ENCODE assay signal across 13 mouse cellular contexts in the genomic region with DNA sequence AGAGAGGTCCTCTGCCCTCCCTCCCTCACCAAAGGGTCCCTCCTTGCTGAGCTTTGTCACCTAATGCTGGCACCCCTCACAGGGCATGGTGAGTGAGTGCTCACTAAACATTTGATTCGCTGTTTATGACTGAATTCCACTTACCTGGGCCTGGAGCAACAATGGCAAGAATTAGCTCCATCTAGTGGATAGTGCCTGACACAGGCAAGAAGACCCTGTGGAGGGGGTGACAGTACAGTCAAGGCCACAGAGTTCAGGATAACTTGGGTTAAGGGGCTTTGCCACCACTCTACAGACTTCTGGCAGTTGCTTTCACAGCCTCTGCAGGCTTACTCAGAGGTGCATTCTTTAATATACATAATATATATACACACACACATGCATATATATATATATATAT. TPM values are rescaled to one million over a fixed set of nuclear protein-coding genes. Genes with fewer than 3 reads are reported as not detected.
DNase-seq lines count a peak whose midpoint lies in the region; ATAC-seq and TF ChIP-seq lines count a peak whose summit lies in the region.
"Had no signal": no experiment of that assay in that cellular context is flagged by ENCODE, and none has a peak within 500 bp of the region (broad histone marks: within the 10 kb centered on the region; RNA-seq: fewer than 3 reads in every experiment).

No protein-coding gene starts in this region.

- TF ChIP-seq POLR2A in cortical plate, adult 2 months (IDR thresholded peaks at IDR 0.05; ENCODE audit: extremely low read depth, insufficient read depth, low read length) = no peak

- peaks cover 9% of the 10 kb centered on the region for H3K4me1 ChIP-seq in forebrain, embryonic 12.5 days
- H3K4me1 ChIP-seq in forebrain, embryonic 11.5 days (replicated peaks; ENCODE audit: control insufficient read depth, insufficient read depth, low read length) = 0 out of 2 replicates have a peak, but pooled peaks cover 3% of the 10 kb centered on the region
- no peaks in the 10 kb centered on the region for H3K4me1 ChIP-seq in cortical plate, adult 2 months (ENCODE audit: control insufficient read depth, insufficient read depth, low read length)
- H3K4me1 ChIP-seq in hindbrain, postnatal 0 days (ENCODE audit: insufficient read depth, low read length) = no peaks in the 10 kb centered on the region

- TF ChIP-seq CTCF in cortical plate, adult 2 months (IDR thresholded peaks at IDR 0.05; ENCODE audit: extremely low read depth, insufficient read depth, low read length) = peak; percentile 21; the same call in 1 of the 2 replicates
- peak; percentile 64 for TF ChIP-seq CTCF in hindbrain, postnatal 0 days (IDR thresholded peaks at IDR 0.05; ENCODE audit: low read depth)

- ATAC-seq in forebrain, embryonic 12.5 days (ENCODE audit: low FRiP score) = peak; percentile 49
- no peak; the same call in 1 of the 2 replicates for ATAC-seq in forebrain, embryonic 11.5 days (replicated peaks; ENCODE audit: low FRiP score)
- peak; percentile 60 for ATAC-seq in hindbrain, postnatal 0 days
- ATAC-seq: intestine, embryonic 16.5 days had no signal

- no peak overlapping the region for H3K9ac ChIP-seq in forebrain, embryonic 12.5 days
- H3K9ac ChIP-seq in forebrain, embryonic 11.5 days (ENCODE audit: low read length) = no peak overlapping the region
- H3K9ac ChIP-seq in hindbrain, postnatal 0 days (replicated peaks; ENCODE audit: low read length) = no peak overlapping the region
- H3K9ac ChIP-seq: limb, embryonic 13.5 days had no signal

- H3K36me3 ChIP-seq in forebrain, embryonic 12.5 days (replicated peaks) = no peaks in the 10 kb centered on the region
- H3K36me3 ChIP-seq in forebrain, embryonic 11.5 days (ENCODE audit: control insufficient read depth, insufficient read depth, low read length) = no peaks in the 10 kb centered on the region
- no peaks in the 10 kb centered on the region for H3K36me3 ChIP-seq in hindbrain, postnatal 0 days (ENCODE audit: insufficient read depth, low read length)
- H3K36me3 ChIP-seq: limb, embryonic 13.5 days had no signal

- H3K4me3 ChIP-seq in forebrain, embryonic 12.5 days (replicated peaks) = no peak overlapping the region
- H3K4me3 ChIP-seq in forebrain, embryonic 11.5 days (ENCODE audit: low read depth, low read length) = no peak overlapping the region
- H3K4me3 ChIP-seq in cortical plate, adult 2 months (ENCODE audit: insufficient read depth, low read length) = no peak overlapping the region
- H3K4me3 ChIP-seq in hindbrain, postnatal 0 days (ENCODE audit: low read length) = no peak overlapping the region
- H3K4me3 ChIP-seq: limb, embryonic 13.5 days had no signal

- WGBS in forebrain, embryonic 12.5 days = 60% methylated on average over 1 of the region's 1 CpGs
- WGBS in forebrain, embryonic 11.5 days = 67% methylated on average over 1 of the region's 1 CpGs
- WGBS in hindbrain, postnatal 0 days = 61% methylated on average over 1 of the region's 1 CpGs

- no peaks in the 10 kb centered on the region for H3K27me3 ChIP-seq in forebrain, embryonic 12.5 days
- H3K27me3 ChIP-seq in forebrain, embryonic 11.5 days (ENCODE audit: control insufficient read depth, insufficient read depth, low read length) = no peaks in the 10 kb centered on the region
- no peaks in the 10 kb centered on the region for H3K27me3 ChIP-seq in hindbrain, postnatal 0 days (ENCODE audit: insufficient read depth, low read length)
- H3K27me3 ChIP-seq: limb, embryonic 13.5 days had no signal

- no peaks in the 10 kb centered on the region for H3K9me3 ChIP-seq in forebrain, embryonic 12.5 days
- H3K9me3 ChIP-seq in forebrain, embryonic 11.5 days (ENCODE audit: control insufficient read depth, low read length) = no peaks in the 10 kb centered on the region
- no peaks in the 10 kb centered on the region for H3K9me3 ChIP-seq in hindbrain, postnatal 0 days (ENCODE audit: low read length)
- H3K9me3 ChIP-seq: limb, embryonic 13.5 days had no signal

- no peak overlapping the region for H3K4me2 ChIP-seq in forebrain, embryonic 12.5 days
- no peak overlapping the region for H3K4me2 ChIP-seq in forebrain, embryonic 11.5 days (ENCODE audit: low read depth, low read length, severe bottlenecking)
- no peak overlapping the region for H3K4me2 ChIP-seq in hindbrain, postnatal 0 days (ENCODE audit: low read depth, low read length)

- no peak for DNase-seq in forebrain, embryonic 11.5 days (ENCODE audit: low spot score)
- DNase-seq in 3T3-L1 (ENCODE audit: low read depth, low spot score) = peak; percentile 26
- DNase-seq in hindbrain, postnatal 0 days (ENCODE audit: low spot score) = peak; percentile 45
- no peak for DNase-seq in thymus, postnatal 36 days
- DNase-seq in c-Kit-positive CD71-positive TER-119-positive erythroid progenitor cells, embryonic 14.5 days (ENCODE audit: low spot score) = no peak
- no peak for DNase-seq in spleen, adult 12 weeks (ENCODE audit: low spot score)
- DNase-seq: adrenal gland, postnatal 25 days had no signal

- peak overlapping the region; percentile 42; the same call in 1 of the 2 replicates for H3K27ac ChIP-seq in forebrain, embryonic 12.5 days
- H3K27ac ChIP-seq in forebrain, embryonic 11.5 days (ENCODE audit: low read depth, low read length) = no peak overlapping the region
- H3K27ac ChIP-seq in cortical plate, adult 2 months (ENCODE audit: insufficient read depth, low read length) = no peak overlapping the region
- H3K27ac ChIP-seq in hindbrain, postnatal 0 days = no peak overlapping the region
- H3K27ac ChIP-seq: limb, embryonic 13.5 days had no signal

RNA-seq across cellular contexts. Expression of gene Htr7, which starts 55.8 kb away (rescaled TPM):
- 0.60 and 0.82 TPM in 2 replicates for polyA plus RNA-seq in forebrain, embryonic 12.5 days (2016; fragmentation: Nextera tagmentation; extraction: Ambion mirVana)
- polyA plus RNA-seq in forebrain, embryonic 11.5 days (2014; fragmentation: Nextera tagmentation; extraction: Ambion mirVana) = 0.08 and 0.25 TPM in 2 replicates
- polyA plus RNA-seq in cortical plate, adult 2 months (2012; rRNA removed) = 7.7 TPM in 2 replicates
- 36.6 and 39.4 TPM in 2 replicates for total RNA-seq in hindbrain, postnatal 0 days (2014; rRNA removed)
- 16.9 and 17.1 TPM in 2 replicates for polyA plus RNA-seq in hindbrain, postnatal 0 days (2015; fragmentation: Nextera tagmentation; extraction: Ambion mirVana)
- total RNA-seq: adrenal gland, postnatal 25 days; common myeloid progenitor, adult 5-6 weeks; monocyte, adult 5-6 weeks had no signal

Comparison
In these comparisons a context has a peak if more than half of its experiments do, and no peak if none do; other contexts are left out.
1. DNase-seq: peak in 3T3-L1 (single experiment) and hindbrain, postnatal 0 days (single experiment); none in forebrain, embryonic 11.5 days (single experiment), thymus, postnatal 36 days (0 of 2), c-Kit-positive CD71-positive TER-119-positive erythroid progenitor cells, embryonic 14.5 days (single experiment) and spleen, adult 12 weeks (single experiment).